In the genomic region with DNA sequence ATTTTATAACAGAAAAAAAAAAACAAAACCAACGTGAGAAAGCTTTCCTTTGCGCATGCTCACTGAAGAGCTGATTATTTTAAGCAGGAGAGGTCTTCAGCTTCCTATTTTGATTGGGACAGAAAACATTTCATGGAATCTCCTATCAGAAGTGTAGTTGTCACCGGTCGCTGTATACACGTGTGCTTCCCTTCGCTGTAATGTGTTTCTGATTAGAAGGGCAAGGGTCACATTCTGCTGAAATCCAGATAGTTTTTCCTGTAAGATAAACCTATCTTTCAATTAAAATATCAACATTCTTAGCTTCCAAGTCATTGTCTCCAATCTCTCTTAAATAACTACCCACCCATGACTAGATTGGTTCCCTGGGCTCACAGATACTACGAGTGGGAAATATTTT, we compare ENCODE assay signal across 29 mouse cellular contexts. TPM values are rescaled to one million over a fixed set of nuclear protein-coding genes. Genes with fewer than 3 reads are reported as not detected.
"Had no signal": no experiment of that assay in that cellular context is flagged by ENCODE, and none has a peak within 500 bp of the region (broad histone marks: within the 10 kb centered on the region; RNA-seq: fewer than 3 reads in every experiment).

No protein-coding gene starts in this region.

- ATAC-seq: midbrain, embryonic 15.5 days had no signal

- H3K9ac ChIP-seq: liver, embryonic 15.5 days; lung, embryonic 15.5 days; midbrain, embryonic 12.5 days; midbrain, embryonic 15.5 days; neural tube, embryonic 12.5 days; neural tube, embryonic 15.5 days had no signal

- H3K9me3 ChIP-seq: liver, embryonic 15.5 days; lung, embryonic 15.5 days; midbrain, embryonic 12.5 days; midbrain, embryonic 15.5 days; neural tube, embryonic 12.5 days; neural tube, embryonic 15.5 days had no signal

- H3K36me3 ChIP-seq: liver, embryonic 15.5 days; lung, embryonic 15.5 days; midbrain, embryonic 12.5 days; midbrain, embryonic 15.5 days; neural tube, embryonic 12.5 days; neural tube, embryonic 15.5 days had no signal

- H3K27ac ChIP-seq: left cerebral cortex, adult 2 months; liver, embryonic 15.5 days; lung, embryonic 15.5 days; macrophage; midbrain, embryonic 12.5 days; midbrain, embryonic 15.5 days; neural tube, embryonic 12.5 days; neural tube, embryonic 15.5 days; stomach, postnatal 0 days had no signal

- H3K4me2 ChIP-seq: liver, embryonic 11.5 days; liver, embryonic 15.5 days; lung, embryonic 15.5 days; midbrain, embryonic 12.5 days; midbrain, embryonic 15.5 days; neural tube, embryonic 12.5 days; neural tube, embryonic 15.5 days had no signal

- H3K27me3 ChIP-seq: liver, embryonic 15.5 days; lung, embryonic 15.5 days; midbrain, embryonic 12.5 days; midbrain, embryonic 15.5 days; neural tube, embryonic 12.5 days; neural tube, embryonic 15.5 days had no signal

- H3K4me3 ChIP-seq: left cerebral cortex, adult 2 months; liver, embryonic 15.5 days; lung, embryonic 15.5 days; midbrain, embryonic 12.5 days; midbrain, embryonic 15.5 days; neural tube, embryonic 12.5 days; neural tube, embryonic 15.5 days had no signal

- DNase-seq: kidney, postnatal 10 days; kidney, postnatal 36 days; layer of hippocampus, postnatal 36 days; lung, adult 18-20 months; lung, postnatal 14 days; right cerebral cortex, adult 18-20 months; right cerebral cortex, postnatal 14 days; right cerebral cortex, postnatal 4 days; thymus, adult 2 months; thymus, postnatal 14 days; thymus, postnatal 4 days had no signal

- H3K4me1 ChIP-seq: liver, embryonic 15.5 days; lung, embryonic 15.5 days; midbrain, embryonic 12.5 days; midbrain, embryonic 15.5 days; neural tube, embryonic 12.5 days; neural tube, embryonic 15.5 days had no signal

RNA-seq across cellular contexts. Expression of gene Gnat3, which starts 57.6 kb away (rescaled TPM):
- total RNA-seq: layer of hippocampus, adult 8-10 months; layer of hippocampus, postnatal 10 days; layer of hippocampus, postnatal 36 days; left cerebral cortex, adult 2 months; left cerebral cortex, postnatal 10 days; left cerebral cortex, postnatal 36 days; megakaryocyte, adult 5-6 weeks had no signal
- polyA plus RNA-seq: limb, embryonic 11.5 days; limb, embryonic 14.5 days; liver, embryonic 11.5 days; liver, embryonic 15.5 days; midbrain, embryonic 15.5 days; neural tube, embryonic 15.5 days; stomach, embryonic 14.5 days; stomach, postnatal 0 days had no signal
